In genomic region chr12:5187773-5188333, GRCm38 (mm10) we compare ENCODE assay signal across 20 mouse cellular contexts.
DNase-seq lines count a peak whose midpoint lies in the region; ATAC-seq lines count a peak whose summit lies in the region.
"Had no signal": no experiment of that assay in that cellular context is flagged by ENCODE, and none has a peak within 500 bp of the region (broad histone marks: within the 10 kb centered on the region; RNA-seq: fewer than 3 reads in every experiment).

No protein-coding gene starts in this region.

- peak; percentile 10; the same call in 1 of the 2 replicates for ATAC-seq in frontal cortex, adult (ENCODE audit: low TSS enrichment)
- ATAC-seq in hindbrain, embryonic 14.5 days (ENCODE audit: low FRiP score): no peak
- no peak for ATAC-seq in midbrain, embryonic 16.5 days
- no peak for ATAC-seq in midbrain, embryonic 11.5 days (ENCODE audit: low FRiP score)
- no peak for ATAC-seq in activated CD4-positive, CD25-positive, alpha-beta regulatory T cell, adult 4 months
- ATAC-seq: lung, postnatal 0 days; Patski had no signal

- peaks cover 6% of the 10 kb centered on the region; the same call in 1 of the 2 replicates for H3K27me3 ChIP-seq in hindbrain, embryonic 10.5 days (ENCODE audit: insufficient read depth, poor library complexity, severe bottlenecking)
- H3K27me3 ChIP-seq in hindbrain, embryonic 14.5 days (ENCODE audit: control insufficient read depth, insufficient read depth, low read length): no peaks in the 10 kb centered on the region
- H3K27me3 ChIP-seq in midbrain, embryonic 16.5 days (ENCODE audit: control insufficient read depth, insufficient read depth, low read depth, low read length): no peaks in the 10 kb centered on the region
- no peaks in the 10 kb centered on the region for H3K27me3 ChIP-seq in midbrain, embryonic 11.5 days (ENCODE audit: control insufficient read depth, insufficient read depth, low read length)
- H3K27me3 ChIP-seq: embryonic facial prominence, embryonic 15.5 days; hindbrain, embryonic 15.5 days; kidney, embryonic 15.5 days; Patski had no signal

- H3K4me1 ChIP-seq in hindbrain, embryonic 10.5 days (replicated peaks): peaks cover 61% of the 10 kb centered on the region
- H3K4me1 ChIP-seq in hindbrain, embryonic 14.5 days (replicated peaks; ENCODE audit: control insufficient read depth, insufficient read depth, low read length): peaks cover 55% of the 10 kb centered on the region
- H3K4me1 ChIP-seq in midbrain, embryonic 16.5 days (ENCODE audit: control insufficient read depth, insufficient read depth, low read length): peaks cover 39% of the 10 kb centered on the region
- peaks cover 27% of the 10 kb centered on the region for H3K4me1 ChIP-seq in midbrain, embryonic 11.5 days (ENCODE audit: control insufficient read depth, insufficient read depth, low read length)

- no peak overlapping the region for H3K9ac ChIP-seq in hindbrain, embryonic 14.5 days
- no peak overlapping the region for H3K9ac ChIP-seq in midbrain, embryonic 16.5 days (ENCODE audit: low read depth, low read length)
- no peak overlapping the region for H3K9ac ChIP-seq in midbrain, embryonic 11.5 days (ENCODE audit: low read length)
- H3K9ac ChIP-seq: embryonic facial prominence, embryonic 15.5 days; forebrain, embryonic 12.5 days; hindbrain, embryonic 15.5 days; kidney, embryonic 15.5 days; liver, embryonic 14.5 days had no signal

- H3K4me2 ChIP-seq in hindbrain, embryonic 14.5 days (replicated peaks): no peak overlapping the region
- no peak overlapping the region for H3K4me2 ChIP-seq in midbrain, embryonic 16.5 days (ENCODE audit: low read length)
- H3K4me2 ChIP-seq in midbrain, embryonic 11.5 days: no peak overlapping the region
- H3K4me2 ChIP-seq: embryonic facial prominence, embryonic 15.5 days; forebrain, embryonic 12.5 days; hindbrain, embryonic 15.5 days; kidney, embryonic 15.5 days had no signal

- no peaks in the 10 kb centered on the region for H3K36me3 ChIP-seq in hindbrain, embryonic 10.5 days
- no peaks in the 10 kb centered on the region for H3K36me3 ChIP-seq in hindbrain, embryonic 14.5 days (replicated peaks; ENCODE audit: control insufficient read depth, insufficient read depth)
- H3K36me3 ChIP-seq in midbrain, embryonic 16.5 days (ENCODE audit: control insufficient read depth, insufficient read depth, low read length): no peaks in the 10 kb centered on the region
- H3K36me3 ChIP-seq in midbrain, embryonic 11.5 days (ENCODE audit: control insufficient read depth, insufficient read depth, low read length): no peaks in the 10 kb centered on the region
- H3K36me3 ChIP-seq: embryonic facial prominence, embryonic 15.5 days; forebrain, embryonic 12.5 days; hindbrain, embryonic 15.5 days; kidney, embryonic 15.5 days had no signal

- H3K4me3 ChIP-seq in hindbrain, embryonic 10.5 days: no peak overlapping the region
- no peak overlapping the region for H3K4me3 ChIP-seq in hindbrain, embryonic 14.5 days (replicated peaks; ENCODE audit: low read length)
- H3K4me3 ChIP-seq in midbrain, embryonic 16.5 days (ENCODE audit: low read depth, low read length): no peak overlapping the region
- H3K4me3 ChIP-seq in midbrain, embryonic 11.5 days (ENCODE audit: low read depth, low read length): no peak overlapping the region
- H3K4me3 ChIP-seq: embryonic facial prominence, embryonic 15.5 days; forebrain, embryonic 12.5 days; hindbrain, embryonic 15.5 days; kidney, embryonic 15.5 days; megakaryocyte, embryonic 14.5 days had no signal

- H3K27ac ChIP-seq in hindbrain, embryonic 10.5 days: peak overlapping the region; percentile 84
- no peak overlapping the region for H3K27ac ChIP-seq in hindbrain, embryonic 14.5 days
- H3K27ac ChIP-seq in midbrain, embryonic 16.5 days (ENCODE audit: low read length): 0 out of 2 replicates have a peak overlapping the region, but pooled peaks have one; percentile 2
- H3K27ac ChIP-seq in midbrain, embryonic 11.5 days (ENCODE audit: low read depth, low read length): no peak overlapping the region
- H3K27ac ChIP-seq: embryonic facial prominence, embryonic 15.5 days; forebrain, embryonic 12.5 days; liver, embryonic 14.5 days had no signal

- 83% methylated on average over 2 of the region's 2 CpGs for WGBS in hindbrain, embryonic 10.5 days
- 96% methylated on average over 2 of the region's 2 CpGs for WGBS in hindbrain, embryonic 14.5 days
- WGBS in midbrain, embryonic 16.5 days: 91% methylated on average over 2 of the region's 2 CpGs
- 86% methylated on average over 2 of the region's 2 CpGs for WGBS in midbrain, embryonic 11.5 days

- DNase-seq in frontal cortex, postnatal 36 days (ENCODE audit: low spot score in 2 of 2): no peak
- DNase-seq in hindbrain, embryonic 10.5 days (ENCODE audit: low spot score): no peak
- no peak for DNase-seq in hindbrain, embryonic 14.5 days (ENCODE audit: low spot score)
- DNase-seq in midbrain, embryonic 11.5 days (ENCODE audit: low spot score, missing footprints): no peak
- DNase-seq in lung, postnatal 4 days: no peak
- DNase-seq: B cell, adult 2 months; cerebellum, adult 11 months; layer of hippocampus, adult 9-11 months; thymus, adult 18-20 months had no signal

- no peaks in the 10 kb centered on the region for H3K9me3 ChIP-seq in hindbrain, embryonic 10.5 days
- no peaks in the 10 kb centered on the region for H3K9me3 ChIP-seq in hindbrain, embryonic 14.5 days (ENCODE audit: control insufficient read depth, low read length)
- H3K9me3 ChIP-seq in midbrain, embryonic 16.5 days (replicated peaks; ENCODE audit: control insufficient read depth, low read length, poor library complexity, severe bottlenecking): no peaks in the 10 kb centered on the region
- no peaks in the 10 kb centered on the region for H3K9me3 ChIP-seq in midbrain, embryonic 11.5 days (ENCODE audit: control insufficient read depth, low read length)
- H3K9me3 ChIP-seq: embryonic facial prominence, embryonic 15.5 days; forebrain, embryonic 12.5 days; hindbrain, embryonic 15.5 days; kidney, embryonic 15.5 days; megakaryocyte, embryonic 14.5 days had no signal

Comparison
In these comparisons a context has a peak if more than half of its experiments do, and no peak if none do; other contexts are left out.
1. H3K27ac ChIP-seq: peak in hindbrain, embryonic 10.5 days (single experiment) and midbrain, embryonic 16.5 days (single experiment); none in hindbrain, embryonic 14.5 days (single experiment) and midbrain, embryonic 11.5 days (single experiment).